Mouse (Mus musculus): ENCODE data around the gene Fgd2. TPM values are rescaled to one million over a fixed set of nuclear protein-coding genes. Genes with fewer than 3 reads are reported as not detected.

Gene Fgd2
- polyA plus RNA-seq, 1 experiment from 2014 or later: 8.3 TPM

GRCm38 (mm10) chr17:29406077-29406476, 45.4 kb downstream of the Fgd2 start:
- ATAC-seq (ENCODE audit: low FRiP score, low read depth): no peak
- 36% methylated on average over 6 of the region's 6 CpGs for WGBS
- H3K27ac ChIP-seq (replicated peaks): no peak overlapping the region
- H3K9me3 ChIP-seq: no peaks in the 10 kb centered on the region
- H3K9ac ChIP-seq: no peak overlapping the region
- no peak overlapping the region for H3K4me2 ChIP-seq
- H3K4me1 ChIP-seq (replicated peaks): no peaks in the 10 kb centered on the region
- no peaks in the 10 kb centered on the region for H3K36me3 ChIP-seq
- no peak overlapping the region for H3K4me3 ChIP-seq
- H3K27me3 ChIP-seq: no peaks in the 10 kb centered on the region

GRCm38 (mm10) chr17:29407405-29407804, 46.7 kb downstream of the Fgd2 start:
- no peaks in the 10 kb centered on the region for H3K4me1 ChIP-seq (replicated peaks)
- no peaks in the 10 kb centered on the region for H3K27me3 ChIP-seq
- no peak overlapping the region for H3K4me3 ChIP-seq
- no peaks in the 10 kb centered on the region for H3K9me3 ChIP-seq
- 93% methylated on average over 5 of the region's 5 CpGs for WGBS
- no peaks in the 10 kb centered on the region for H3K36me3 ChIP-seq
- ATAC-seq (ENCODE audit: low FRiP score, low read depth): no peak
- H3K4me2 ChIP-seq: no peak overlapping the region
- H3K9ac ChIP-seq: no peak overlapping the region
- H3K27ac ChIP-seq (replicated peaks): no peak overlapping the region

GRCm38 (mm10) chr17:29408364-29408763, 47.6 kb downstream of the Fgd2 start:
- ATAC-seq (ENCODE audit: low FRiP score, low read depth): no peak
- WGBS: 96% methylated on average over 13 of the region's 13 CpGs
- H3K4me1 ChIP-seq (replicated peaks): no peaks in the 10 kb centered on the region
- H3K4me3 ChIP-seq: no peak overlapping the region
- no peak overlapping the region for H3K4me2 ChIP-seq
- no peak overlapping the region for H3K9ac ChIP-seq
- no peaks in the 10 kb centered on the region for H3K9me3 ChIP-seq
- H3K36me3 ChIP-seq: no peaks in the 10 kb centered on the region
- H3K27me3 ChIP-seq: no peaks in the 10 kb centered on the region
- H3K27ac ChIP-seq (replicated peaks): no peak overlapping the region

GRCm38 (mm10) chr17:29409800-29410343, 49.2 kb downstream of the Fgd2 start:
- WGBS: 70% methylated on average over 5 of the region's 5 CpGs
- H3K27ac ChIP-seq (replicated peaks): no peak overlapping the region
- no peak for ATAC-seq (ENCODE audit: low FRiP score, low read depth)

GRCm38 (mm10) chr17:29411821-29412425, 51.2 kb downstream of the Fgd2 start:
- WGBS: 30% methylated on average over 8 of the region's 8 CpGs
- Histone ChIP-seq H3K4me3 (no peak overlapping the region), H3K27ac (replicated peaks) (no peak overlapping the region), H3K4me1 (replicated peaks) (peaks cover 10% of the 10 kb centered on the region), H3K9me3 (no peaks in the 10 kb centered on the region), H3K36me3 (no peaks in the 10 kb centered on the region), H3K9ac (no peak overlapping the region), H3K4me2 (no peak overlapping the region), H3K27me3 (no peaks in the 10 kb centered on the region)
- ATAC-seq (ENCODE audit: low FRiP score, low read depth): no peak

More at GRCm38 (mm10) chr17:29409800-29410343, 49.2 kb downstream of the Fgd2 start:
- no peaks in the 10 kb centered on the region for H3K9me3 ChIP-seq
- no peaks in the 10 kb centered on the region for H3K4me1 ChIP-seq (replicated peaks)
- no peaks in the 10 kb centered on the region for H3K36me3 ChIP-seq
- no peak overlapping the region for H3K4me3 ChIP-seq
- H3K4me2 ChIP-seq: no peak overlapping the region
- H3K9ac ChIP-seq: no peak overlapping the region
- no peaks in the 10 kb centered on the region for H3K27me3 ChIP-seq

GRCm38 (mm10) chr17:29414566-29414965, 53.9 kb downstream of the Fgd2 start:
- Histone ChIP-seq H3K9ac (no peak overlapping the region), H3K4me3 (no peak overlapping the region), H3K4me1 (replicated peaks) (peaks cover 10% of the 10 kb centered on the region), H3K9me3 (no peaks in the 10 kb centered on the region), H3K4me2 (no peak overlapping the region), H3K27me3 (no peaks in the 10 kb centered on the region), H3K36me3 (no peaks in the 10 kb centered on the region), H3K27ac (replicated peaks) (no peak overlapping the region)
- WGBS: 91% methylated on average over 2 of the region's 2 CpGs
- no peak for ATAC-seq (ENCODE audit: low FRiP score, low read depth)

- ATAC-seq (ENCODE audit: low FRiP score, low read depth): peak; percentile 51; the same call in 1 of the 2 replicates
- Histone ChIP-seq H3K4me3 (no peak overlapping the region), H3K27me3 (no peaks in the 10 kb centered on the region), H3K9me3 (no peaks in the 10 kb centered on the region), H3K9ac (no peak overlapping the region), H3K4me1 (replicated peaks) (peaks cover 10% of the 10 kb centered on the region), H3K27ac (replicated peaks) (no peak overlapping the region), H3K36me3 (no peaks in the 10 kb centered on the region), H3K4me2 (peak overlapping the region; percentile 37)
- 13% methylated on average over 29 of the region's 31 CpGs for WGBS
These were observed 55.3 kb downstream of the Fgd2 start for GRCm38 (mm10) chr17:29415761-29416662.

GRCm38 (mm10) chr17:29416757-29417156, 56.0 kb downstream of the Fgd2 start:
- Histone ChIP-seq H3K36me3 (no peaks in the 10 kb centered on the region), H3K4me3 (no peak overlapping the region), H3K27ac (replicated peaks) (no peak overlapping the region), H3K9ac (no peak overlapping the region), H3K27me3 (no peaks in the 10 kb centered on the region), H3K9me3 (no peaks in the 10 kb centered on the region), H3K4me1 (replicated peaks) (peaks cover 10% of the 10 kb centered on the region), H3K4me2 (no peak overlapping the region)
- ATAC-seq (ENCODE audit: low FRiP score, low read depth): no peak
- 59% methylated on average over 5 of the region's 5 CpGs for WGBS

- Histone ChIP-seq H3K4me3 (no peak overlapping the region), H3K9me3 (no peaks in the 10 kb centered on the region), H3K4me1 (replicated peaks) (peaks cover 10% of the 10 kb centered on the region), H3K4me2 (no peak overlapping the region), H3K27me3 (no peaks in the 10 kb centered on the region), H3K36me3 (no peaks in the 10 kb centered on the region), H3K9ac (no peak overlapping the region), H3K27ac (replicated peaks) (no peak overlapping the region)
- no peak for ATAC-seq (ENCODE audit: low FRiP score, low read depth)
- 50% methylated on average over 3 of the region's 3 CpGs for WGBS
These were observed 58.2 kb downstream of the Fgd2 start for GRCm38 (mm10) chr17:29418758-29419380.

GRCm38 (mm10) chr17:29419976-29420739, 59.4 kb downstream of the Fgd2 start:
- Histone ChIP-seq H3K4me3 (no peak overlapping the region), H3K36me3 (no peaks in the 10 kb centered on the region), H3K4me2 (no peak overlapping the region), H3K27ac (replicated peaks) (no peak overlapping the region), H3K9ac (no peak overlapping the region), H3K4me1 (replicated peaks) (peaks cover 10% of the 10 kb centered on the region), H3K27me3 (no peaks in the 10 kb centered on the region), H3K9me3 (no peaks in the 10 kb centered on the region)
- WGBS: 81% methylated on average over 12 of the region's 12 CpGs
- no peak for ATAC-seq (ENCODE audit: low FRiP score, low read depth)

- Histone ChIP-seq H3K4me2 (no peak overlapping the region), H3K9me3 (no peaks in the 10 kb centered on the region), H3K27me3 (no peaks in the 10 kb centered on the region), H3K9ac (no peak overlapping the region), H3K4me1 (replicated peaks) (peaks cover 5% of the 10 kb centered on the region), H3K36me3 (no peaks in the 10 kb centered on the region), H3K4me3 (no peak overlapping the region), H3K27ac (replicated peaks) (no peak overlapping the region)
- no peak for ATAC-seq (ENCODE audit: low FRiP score, low read depth)
- WGBS: 82% methylated on average over 3 of the region's 3 CpGs
These were observed 60.6 kb downstream of the Fgd2 start for GRCm38 (mm10) chr17:29421319-29421718.
